In the genomic region with DNA sequence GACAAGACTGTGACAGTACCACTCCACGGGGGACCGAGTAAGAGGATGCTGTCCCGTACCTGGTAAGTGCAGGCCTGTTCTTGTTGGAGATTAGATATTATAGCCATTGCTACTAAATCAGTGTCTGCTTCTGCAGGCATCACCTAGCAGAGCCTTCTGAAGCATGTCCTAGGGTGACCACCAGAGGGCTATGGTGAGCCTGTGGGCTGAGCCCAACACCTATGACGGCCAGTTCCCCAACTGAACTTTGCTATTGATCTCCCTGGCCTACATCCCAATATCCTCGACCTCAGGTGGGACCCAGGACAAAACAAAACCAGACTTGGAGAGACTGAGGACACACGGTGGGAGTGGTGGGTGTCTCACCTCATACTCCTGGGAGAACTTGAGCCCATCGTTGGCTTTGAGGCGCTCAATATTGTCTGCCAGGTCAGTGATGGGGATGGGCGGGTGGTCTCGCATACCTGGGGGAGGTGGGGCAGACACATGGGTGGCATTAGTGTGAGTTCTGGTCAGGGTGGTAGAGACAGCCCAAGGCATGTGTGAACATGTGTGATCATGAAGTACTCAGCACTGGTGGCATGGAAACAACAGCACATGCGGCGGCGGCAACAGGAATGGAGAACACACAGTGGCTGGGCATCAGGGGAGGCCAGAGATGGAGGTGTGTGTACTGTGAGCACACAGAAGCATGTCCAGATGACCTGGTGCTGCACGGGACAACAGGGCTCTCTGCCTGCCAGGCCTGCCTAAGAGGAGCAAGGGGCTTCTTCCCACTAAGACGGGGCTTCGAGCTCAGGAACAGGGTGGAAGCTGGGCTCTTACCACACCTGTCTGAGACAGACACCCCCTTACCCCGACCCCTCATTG, we compare ENCODE assay signal across 8 mouse cellular contexts. TPM values are rescaled to one million over a fixed set of nuclear protein-coding genes. Genes with fewer than 3 reads are reported as not detected.
DNase-seq lines count a peak whose midpoint lies in the region; ATAC-seq and TF ChIP-seq lines count a peak whose summit lies in the region.

No protein-coding gene starts in this region.

- WGBS in forebrain, embryonic 12.5 days, result 86% methylated on average over 17 of the region's 17 CpGs

- H3K9ac ChIP-seq in MEL (ENCODE audit: control insufficient read depth, low read depth, low read length, poor library complexity, severe bottlenecking), result no peak overlapping the region
- H3K9ac ChIP-seq in forebrain, embryonic 12.5 days, result no peak overlapping the region

- TF ChIP-seq EP300 in MEL (IDR thresholded peaks at IDR 0.05; ENCODE audit: low read depth in 1 of 2, low read length in 2 of 2), result no peak

- H3K79me2 ChIP-seq in MEL (ENCODE audit: control insufficient read depth, insufficient read depth, low read length, poor library complexity), result no peaks in the 10 kb centered on the region

- TF ChIP-seq CTCF in MEL (IDR thresholded peaks at IDR 0.05 in 2 of 3, conservative IDR thresholded peaks at IDR 0.05 in 1 of 3; ENCODE audit: control insufficient read depth in 1 of 3, insufficient read depth in 1 of 3, low read depth in 2 of 3, low read length in 3 of 3, poor library complexity in 1 of 3, severe bottlenecking in 1 of 3), result peak; percentile 70 to 75 (median 74)

- no peaks in the 10 kb centered on the region for H3K27me3 ChIP-seq in MEL (ENCODE audit: control insufficient read depth in 1 of 2, insufficient read depth in 2 of 2, low read length in 2 of 2)
- H3K27me3 ChIP-seq in forebrain, embryonic 12.5 days, result no peaks in the 10 kb centered on the region

- H3K4me2 ChIP-seq in forebrain, embryonic 12.5 days, result no peak overlapping the region

- no peak overlapping the region for H3K27ac ChIP-seq in MEL (ENCODE audit: control insufficient read depth, low read depth, low read length)
- H3K27ac ChIP-seq in forebrain, embryonic 12.5 days, result no peak overlapping the region

- peak; percentile 40 for ATAC-seq in forebrain, embryonic 12.5 days (ENCODE audit: low FRiP score)

- no peak for TF ChIP-seq POLR2A in MEL (IDR thresholded peaks at IDR 0.05; ENCODE audit: control insufficient read depth in 1 of 2, insufficient read depth in 1 of 2, low read depth in 1 of 2, low read length in 2 of 2, poor library complexity in 1 of 2)

- H3K4me3 ChIP-seq in MEL (ENCODE audit: control insufficient read depth in 1 of 2, insufficient read depth in 1 of 2, low read depth in 2 of 2, low read length in 2 of 2), result no peak overlapping the region
- H3K4me3 ChIP-seq in forebrain, embryonic 12.5 days (replicated peaks), result no peak overlapping the region

- H3K4me1 ChIP-seq in MEL (ENCODE audit: control insufficient read depth in 1 of 2, insufficient read depth in 2 of 2, low read length in 2 of 2), result peaks cover 0 to 4% of the 10 kb centered on the region in 2 experiments; a peak in 1 of 4 replicates
- H3K4me1 ChIP-seq in forebrain, embryonic 12.5 days, result no peaks in the 10 kb centered on the region

- H3K9me3 ChIP-seq in MEL (replicated peaks; ENCODE audit: insufficient read depth, low read length), result no peaks in the 10 kb centered on the region
- no peaks in the 10 kb centered on the region for H3K9me3 ChIP-seq in forebrain, embryonic 12.5 days

- H3K36me3 ChIP-seq in MEL (ENCODE audit: control insufficient read depth in 1 of 2, insufficient read depth in 2 of 2, low read length in 2 of 2), result no peaks in the 10 kb centered on the region
- H3K36me3 ChIP-seq in forebrain, embryonic 12.5 days (replicated peaks), result peaks cover 100% of the 10 kb centered on the region

- TF ChIP-seq RAD21 in MEL (IDR thresholded peaks at IDR 0.05; ENCODE audit: low read depth, low read length), result peak; percentile 45

- DNase-seq in MEL (ENCODE audit: low read depth, low spot score), result peak; percentile 46
- DNase-seq in c-Kit-positive CD71-negative TER-119-negative erythroid progenitor cells, embryonic 14.5 days (ENCODE audit: low read depth), result peak; percentile 13
- DNase-seq in heart, postnatal 4 days, result peak; percentile 83
- peak; percentile 83 to 86 for DNase-seq in kidney, postnatal 4 days
- DNase-seq in lung, adult 18-20 months, result peak; percentile 41 to 58
- DNase-seq in ovary, postnatal 36 days (ENCODE audit: low spot score), result peak; percentile 61
- peak; percentile 56 to 58 for DNase-seq in urinary bladder, postnatal 36 days (ENCODE audit: low spot score in 2 of 2)

TF ChIP-seq in MEL, 35 proteins besides CTCF, POLR2A, EP300 and RAD21:
- TF ChIP-seq JUND (IDR thresholded peaks at IDR 0.05; ENCODE audit: low read depth, low read length) (no peak), SMC3 (IDR thresholded peaks at IDR 0.05; ENCODE audit: low read depth, low read length) (peak; percentile 82), ZNF384 (IDR thresholded peaks at IDR 0.05; ENCODE audit: low read depth, low read length) (no peak), RCOR1 (IDR thresholded peaks at IDR 0.05; ENCODE audit: low read depth, low read length) (no peak), POLR2AphosphoS2 (IDR thresholded peaks at IDR 0.05; ENCODE audit: low read length) (no peak), MXI1 (IDR thresholded peaks at IDR 0.05; ENCODE audit: low read depth, low read length) (no peak), NELFE (IDR thresholded peaks at IDR 0.05; ENCODE audit: low read depth, low read length) (no peak), HCFC1 (IDR thresholded peaks at IDR 0.05; ENCODE audit: low read depth, low read length) (no peak)

RNA-seq across cellular contexts. Expression of gene Kdm4a, which starts 37.1 kb away (rescaled TPM):
- total RNA-seq in MEL (2012; rRNA removed), result 31.4 and 36.8 TPM in 2 replicates
- polyA plus RNA-seq in MEL (2012; ENCODE audit: insufficient read depth in 1 of 2, insufficient read length in 2 of 2, low read depth in 1 of 2, low replicate concordance in 2 of 2, missing spikeins in 1 of 2), result 10 to 100 TPM in 1 of 2 experiments, not detected in 1; 49.6 TPM
- 58.5 and 58.6 TPM in 2 replicates for polyA plus RNA-seq in forebrain, embryonic 12.5 days (2016; fragmentation: Nextera tagmentation; extraction: Ambion mirVana)
- total RNA-seq in heart, postnatal 4 days (2021), result 10 to 100 TPM; 36.7 to 38.6 TPM

Comparison
In these comparisons a context has a peak if more than half of its experiments do, and no peak if none do; other contexts are left out.
1. DNase-seq: peak in every context shown above with its lines; median percentile 84 in kidney, postnatal 4 days; 83 in heart, postnatal 4 days; 61 in ovary, postnatal 36 days; 57 in urinary bladder, postnatal 36 days; 50 in lung, adult 18-20 months; 46 in MEL; 13 in c-Kit-positive CD71-negative TER-119-negative erythroid progenitor cells, embryonic 14.5 days.